Mouse (Mus musculus): Measurements from ENCODE around the gene 1520401A03Rik.

The 1520401A03Rik gene

DNA sequence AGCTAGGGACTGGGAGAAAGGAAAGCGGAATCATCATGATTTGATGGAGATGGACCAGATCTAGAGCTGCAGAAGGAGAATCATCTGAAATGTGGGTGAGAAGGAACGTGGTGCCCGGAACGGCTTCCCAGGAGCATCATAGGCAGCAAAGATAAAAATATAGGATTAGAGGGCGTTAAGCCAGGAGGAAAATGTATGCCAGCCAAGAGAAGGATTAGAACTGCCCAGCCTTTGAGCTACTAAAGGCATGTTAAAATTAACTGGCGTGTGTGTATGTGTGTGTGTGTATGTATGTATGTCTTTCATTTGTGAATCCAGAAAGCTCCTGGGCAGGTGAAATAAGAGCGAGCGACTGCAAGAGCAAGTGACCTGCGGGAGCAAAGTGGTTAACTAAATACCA is 19.3 kb downstream of the 1520401A03Rik start:
- no peak for DNase-seq (ENCODE audit: low spot score in 2 of 2)

DNA sequence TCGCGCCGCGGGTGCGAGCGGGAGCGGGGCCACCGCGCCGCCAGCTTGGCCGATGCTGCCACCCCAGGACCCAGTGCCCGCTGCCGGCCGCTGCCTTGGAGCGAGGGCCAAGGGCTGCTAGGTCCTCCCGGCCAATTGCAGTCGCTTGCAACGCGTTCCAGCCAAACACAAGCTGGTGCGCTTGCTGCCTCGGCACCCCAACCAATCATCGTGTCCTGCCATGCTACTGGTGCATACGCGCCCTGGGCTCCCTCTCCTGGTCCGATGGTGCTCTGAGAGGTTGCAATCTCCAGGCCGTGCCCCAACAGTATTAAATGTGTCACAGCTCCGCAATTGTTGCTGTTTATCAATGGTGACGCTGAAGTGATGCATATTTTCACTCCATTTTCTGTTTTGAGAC is 22.5 kb downstream of the 1520401A03Rik start:
- DNase-seq (ENCODE audit: low spot score in 2 of 2), result peak; percentile 81 to 88

DNA sequence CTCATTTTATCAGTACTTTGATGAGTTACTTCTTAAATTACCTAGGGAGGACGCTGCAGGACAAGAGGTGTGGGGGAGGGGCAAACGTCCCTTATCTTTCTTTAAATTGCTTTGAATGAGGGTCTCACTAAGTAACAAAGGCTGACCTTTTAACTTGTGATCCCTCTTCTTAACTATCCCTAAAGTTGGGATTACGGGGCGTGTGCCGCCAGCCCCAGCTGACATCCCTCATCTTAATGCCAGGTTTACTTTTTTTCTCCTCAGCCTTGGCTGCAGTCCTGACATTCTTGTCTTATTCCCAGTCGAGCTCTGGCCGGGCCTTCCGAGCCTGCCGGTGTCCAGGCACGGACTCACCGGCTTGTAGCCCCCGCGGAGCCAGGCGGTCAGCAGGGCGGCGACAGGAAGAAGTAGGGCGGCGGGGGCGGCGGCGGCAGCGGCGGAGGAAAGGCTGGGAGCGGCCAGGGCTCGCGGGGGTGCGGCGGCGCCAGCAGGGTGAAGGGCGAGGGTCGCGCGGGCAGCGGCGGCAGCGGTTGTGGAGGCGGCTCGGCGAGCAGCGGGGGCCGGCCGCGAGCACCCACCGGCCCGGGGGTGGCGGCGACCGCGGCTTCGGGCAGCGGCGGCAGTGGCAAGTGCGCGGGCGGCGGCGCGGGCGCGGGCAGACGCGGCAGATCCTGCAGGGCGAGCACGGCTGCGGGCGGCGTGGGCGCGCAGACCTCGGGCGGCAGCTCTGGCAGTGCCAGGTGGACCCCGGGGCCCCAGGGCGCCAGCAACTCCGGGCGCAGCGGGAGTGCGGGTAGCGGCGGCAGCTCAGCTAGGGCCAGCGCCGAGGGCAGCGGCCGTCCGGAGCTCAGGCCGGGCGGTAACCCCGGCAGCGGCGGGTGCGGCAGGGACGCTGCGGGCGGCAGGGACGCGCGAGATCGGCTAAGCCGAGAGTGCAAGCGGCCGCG is 23.2 kb downstream of the 1520401A03Rik start:
- DNase-seq (ENCODE audit: low spot score in 2 of 2), result peak in 1 of 2 experiments; percentile 70

DNA sequence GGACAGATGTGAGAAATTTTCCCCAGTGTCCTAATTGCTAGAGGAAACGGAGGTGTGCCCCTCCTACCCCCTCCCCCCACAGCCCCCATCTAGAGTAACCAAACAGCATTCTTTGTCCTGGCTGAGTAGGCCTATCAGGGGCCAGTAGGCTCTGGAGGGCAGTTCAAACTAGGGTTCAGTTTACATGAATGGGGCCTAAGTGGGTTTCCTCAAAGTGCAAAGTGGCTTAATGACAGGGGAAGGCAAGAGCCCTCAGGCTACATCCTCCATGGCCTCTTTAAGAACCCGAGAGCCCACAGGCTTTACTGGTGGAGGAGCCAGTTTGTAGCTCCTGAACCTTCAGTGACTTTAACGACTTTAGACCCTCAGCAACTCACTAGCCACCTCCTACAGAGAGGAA is 26.8 kb downstream of the 1520401A03Rik start:
- no peak for DNase-seq (ENCODE audit: low spot score in 2 of 2)

DNA sequence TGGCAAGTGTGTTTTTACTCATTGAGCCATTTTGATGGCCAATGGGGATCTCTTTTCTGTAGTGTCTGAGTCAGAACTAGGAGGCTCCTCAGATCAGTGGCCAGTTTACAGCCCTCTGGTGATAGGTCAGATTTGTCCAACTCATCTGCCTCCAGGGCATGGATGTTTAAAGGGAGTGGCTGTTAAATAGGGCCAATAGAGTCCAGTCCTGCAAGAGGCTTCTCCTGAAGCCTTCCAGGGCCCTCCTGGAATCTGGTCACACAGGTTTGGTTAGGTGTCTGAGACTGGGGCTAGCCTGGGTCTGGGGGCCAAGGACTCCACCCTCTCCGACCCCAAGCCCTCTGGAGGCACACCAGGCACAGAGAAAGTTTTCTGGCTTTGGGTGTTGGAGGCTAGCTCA is 28.1 kb downstream of the 1520401A03Rik start:
- DNase-seq (ENCODE audit: low spot score in 2 of 2), result no peak

DNA sequence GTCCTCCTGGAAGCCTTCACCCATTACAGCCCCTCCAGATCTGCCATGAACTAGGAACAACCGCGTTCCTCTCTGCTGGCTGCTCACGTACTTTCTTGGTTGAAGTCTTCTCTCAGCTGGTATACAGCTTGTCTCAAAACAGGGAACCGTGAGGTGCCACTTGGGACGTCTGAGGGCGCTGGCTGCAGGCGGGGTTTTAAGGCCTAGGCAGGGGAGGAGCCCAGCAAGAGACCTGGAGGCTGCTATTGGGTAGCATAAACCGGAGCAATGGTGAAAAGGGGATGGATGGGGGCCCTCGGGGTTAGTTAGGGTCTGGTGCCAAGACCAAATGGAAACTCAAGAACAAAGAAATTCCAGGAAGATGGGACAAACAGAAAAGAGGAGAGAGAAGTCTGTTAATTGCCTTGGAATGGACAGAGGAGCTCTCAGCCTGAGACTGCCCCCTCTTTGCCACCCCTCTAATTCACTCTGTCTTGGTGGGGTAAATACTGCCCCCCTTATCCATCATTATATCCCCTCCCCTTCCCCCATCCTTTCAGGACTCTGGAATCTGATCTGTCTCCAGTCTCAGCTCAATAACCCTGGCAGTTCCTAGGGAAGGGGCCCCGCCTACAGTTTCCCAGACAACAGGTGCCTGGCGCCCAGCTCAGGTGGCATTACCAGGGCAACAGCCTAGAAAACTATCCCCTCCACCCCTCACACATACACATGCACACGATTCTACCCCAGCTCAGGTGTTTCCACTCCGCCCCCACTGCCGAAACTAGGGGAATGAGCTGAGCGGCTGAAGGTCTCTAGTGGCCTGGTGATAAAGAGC is 38.5 kb downstream of the 1520401A03Rik start, which contains the start of gene Cldn9:
Cldn9 (minus strand) TSS at position 171 of the 817 bp plus-strand sequence.
- DNase-seq (ENCODE audit: low spot score in 2 of 2), result no peak

DNA sequence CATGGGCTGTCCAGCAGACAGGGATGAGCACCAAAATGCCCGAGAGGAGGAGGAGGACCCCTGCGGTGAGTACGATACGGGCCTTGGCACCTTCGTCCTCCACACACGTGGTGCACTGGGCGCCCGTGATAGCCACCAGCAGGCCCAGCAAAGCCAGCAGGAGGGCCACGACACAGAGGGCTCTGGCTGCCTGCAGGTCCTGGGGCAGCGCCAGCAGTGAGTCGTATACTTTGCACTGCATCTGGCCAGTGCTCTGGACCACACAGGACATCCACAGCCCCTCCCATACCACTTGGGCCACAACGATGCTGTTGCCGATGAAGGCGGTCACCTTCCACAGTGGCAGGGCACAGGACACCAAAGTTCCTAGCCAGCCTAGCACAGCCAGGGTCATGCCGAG is 39.4 kb downstream of the 1520401A03Rik start:
- DNase-seq (ENCODE audit: low spot score in 2 of 2), result no peak

DNA sequence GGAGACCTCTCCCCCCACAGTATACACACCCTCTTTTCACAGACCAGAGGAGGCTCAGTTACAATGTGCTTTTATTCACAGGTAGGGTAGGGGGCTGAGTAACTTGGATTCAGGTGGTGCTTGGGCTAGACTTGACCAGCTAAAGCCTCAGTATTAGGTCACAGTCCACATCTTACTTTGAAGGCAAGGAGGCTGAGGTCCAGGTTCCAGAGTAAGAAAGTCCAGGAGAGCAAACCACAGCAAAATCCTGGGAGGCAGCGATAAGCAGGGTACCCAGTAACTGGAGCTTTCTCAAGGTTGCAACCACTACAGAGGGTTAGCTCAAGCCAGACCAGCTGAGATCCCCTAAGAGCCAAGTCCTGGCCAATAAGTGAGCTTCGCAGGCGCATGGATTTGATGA is 40.1 kb downstream of the 1520401A03Rik start:
- no peak for DNase-seq (ENCODE audit: low spot score in 2 of 2)

DNA sequence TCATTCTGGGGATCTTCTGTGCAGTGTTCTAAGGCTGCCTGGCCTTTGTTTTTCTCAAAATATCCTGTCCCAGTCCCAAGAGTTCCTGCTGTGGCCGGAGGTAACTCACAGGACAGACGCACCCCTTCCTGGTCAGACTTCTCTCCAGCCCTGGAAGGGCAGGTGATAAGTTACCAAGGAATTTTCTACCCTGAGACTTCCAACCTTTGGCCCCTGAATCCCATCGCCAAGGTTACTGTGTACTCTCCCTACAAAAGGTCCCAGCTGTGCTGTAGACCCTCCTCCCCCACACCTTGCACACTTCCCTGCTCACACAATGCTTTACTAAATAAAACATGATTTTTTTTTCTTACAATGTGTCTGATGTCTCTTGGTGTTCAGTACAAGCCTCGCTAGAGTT is 40.5 kb downstream of the 1520401A03Rik start:
- no peak for DNase-seq (ENCODE audit: low spot score in 2 of 2)

DNA sequence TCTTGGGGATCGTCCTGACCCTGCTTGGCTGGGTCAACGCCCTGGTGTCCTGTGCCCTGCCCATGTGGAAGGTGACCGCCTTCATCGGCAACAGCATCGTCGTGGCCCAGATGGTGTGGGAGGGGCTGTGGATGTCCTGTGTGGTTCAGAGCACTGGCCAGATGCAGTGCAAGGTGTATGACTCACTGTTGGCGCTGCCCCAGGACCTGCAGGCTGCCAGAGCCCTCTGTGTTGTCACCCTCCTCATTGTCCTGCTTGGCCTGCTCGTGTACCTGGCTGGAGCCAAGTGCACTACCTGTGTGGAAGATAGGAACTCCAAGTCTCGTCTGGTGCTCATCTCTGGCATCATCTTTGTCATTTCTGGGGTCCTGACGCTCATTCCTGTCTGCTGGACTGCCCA is 41.5 kb downstream of the 1520401A03Rik start:
- DNase-seq (ENCODE audit: low spot score in 2 of 2), result no peak

DNA sequence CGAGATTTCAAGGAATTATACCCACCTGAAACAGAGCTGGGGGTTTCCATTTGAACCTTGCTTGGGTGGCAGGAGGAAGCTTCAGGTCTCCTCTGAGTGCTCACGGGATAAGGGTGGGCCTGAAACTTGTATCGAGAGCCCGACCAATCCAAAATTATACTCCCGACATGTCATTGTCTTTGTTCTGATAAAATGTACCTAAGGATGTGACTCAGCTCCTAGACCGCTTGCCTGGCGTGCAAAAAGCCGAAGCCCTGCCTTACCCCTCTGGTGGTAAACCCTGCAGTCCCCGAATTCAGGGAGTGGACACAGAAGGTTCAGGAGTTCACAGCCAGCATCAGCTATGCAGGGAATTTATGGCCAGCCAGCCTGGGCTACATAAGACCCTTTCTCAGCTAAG is 42.2 kb downstream of the 1520401A03Rik start:
- DNase-seq (ENCODE audit: low spot score in 2 of 2), result no peak

DNA sequence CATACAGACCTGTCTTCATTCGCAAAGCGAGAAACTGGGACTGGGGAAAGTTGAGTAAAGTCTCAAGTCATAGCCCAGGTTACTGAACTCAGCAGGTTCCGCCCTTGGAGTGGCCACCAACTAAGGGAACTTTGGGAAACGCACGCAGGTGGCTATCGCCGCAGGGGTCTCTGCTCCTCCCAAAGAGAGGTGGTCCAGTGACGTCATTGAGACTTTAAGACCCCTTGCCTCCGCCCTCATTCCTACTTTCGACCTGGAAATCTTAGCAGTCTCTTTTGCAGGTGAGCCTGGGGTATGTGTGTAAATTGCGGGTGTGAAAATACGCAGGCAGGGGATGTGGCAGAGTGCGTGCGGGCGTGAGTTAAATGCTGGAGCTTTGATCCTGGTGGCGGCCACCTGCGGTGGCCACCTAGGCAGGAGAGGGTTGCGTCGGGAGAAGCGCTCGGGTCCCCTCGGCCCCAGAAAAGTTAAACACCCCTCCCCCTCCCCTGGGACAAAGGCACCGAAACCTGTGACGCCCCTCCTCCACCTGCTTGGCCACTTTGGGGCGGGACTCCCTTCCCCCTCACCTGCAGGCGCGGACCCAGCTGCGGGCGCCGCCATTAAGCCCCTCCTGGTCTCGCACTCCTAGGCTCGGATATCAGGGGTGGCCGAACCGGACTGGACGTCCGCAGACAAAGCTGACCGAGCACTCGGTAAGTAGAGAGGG is 43.3 kb downstream of the 1520401A03Rik start, which contains the start of gene Cldn6:
Cldn6 (plus strand) TSS at position 123 of the 709 bp plus-strand sequence.
- DNase-seq (ENCODE audit: low spot score in 2 of 2), result no peak

DNA sequence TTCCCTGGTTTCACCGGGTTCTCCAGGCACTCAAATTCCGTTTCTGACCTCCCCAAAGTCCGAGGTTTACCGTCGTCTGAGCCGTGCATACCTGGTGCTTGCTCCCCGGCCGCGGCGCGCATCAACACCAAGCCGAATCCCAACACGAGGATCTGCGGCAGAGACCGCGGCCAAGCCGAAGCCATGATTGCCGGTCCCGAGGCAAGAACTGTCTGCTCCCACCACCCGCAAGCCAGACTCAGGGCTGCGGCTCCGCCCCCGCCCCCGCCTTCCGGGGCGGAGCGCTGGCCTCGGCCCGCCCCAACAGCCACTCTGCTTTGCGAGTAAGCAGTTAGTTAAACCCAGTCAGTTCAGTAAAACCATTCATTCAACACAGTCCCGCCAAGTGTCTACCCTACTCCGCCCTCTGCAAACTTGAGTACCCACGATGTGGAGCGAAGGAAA is 45.3 kb downstream of the 1520401A03Rik start, which contains the start of gene Tnfrsf12a:
Tnfrsf12a (minus strand) TSS at position 233 of the 444 bp plus-strand sequence.
- peak; percentile 75 to 86 for DNase-seq (ENCODE audit: low spot score in 2 of 2)

DNA sequence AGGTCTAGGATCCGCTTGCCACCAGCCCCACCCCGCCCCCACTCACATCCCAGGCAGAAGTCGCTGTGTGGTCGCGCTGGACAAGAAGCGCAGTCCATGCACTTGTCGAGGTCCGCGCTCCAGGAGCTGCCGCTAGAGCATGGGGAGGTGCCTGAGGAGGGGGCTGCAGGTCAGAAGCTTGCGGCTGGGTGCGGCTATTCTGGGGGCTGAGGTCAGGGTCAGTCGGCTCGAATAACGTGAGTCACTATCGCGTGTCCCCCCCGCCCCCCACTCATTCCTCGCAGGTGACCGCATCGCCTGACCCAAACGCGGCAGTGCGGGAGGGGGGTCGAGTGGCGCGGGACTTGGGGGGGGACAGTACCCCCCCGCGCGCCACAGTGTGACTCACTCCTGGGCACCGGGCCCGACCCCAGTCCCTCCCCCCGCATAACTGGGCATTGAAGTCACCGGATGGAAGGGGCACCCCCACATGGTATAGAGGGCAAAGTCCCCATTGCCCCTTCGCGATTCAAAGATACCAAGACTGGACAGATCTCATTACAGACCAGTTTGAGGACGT is 46.0 kb downstream of the 1520401A03Rik start:
- no peak for DNase-seq (ENCODE audit: low spot score in 2 of 2)

DNA sequence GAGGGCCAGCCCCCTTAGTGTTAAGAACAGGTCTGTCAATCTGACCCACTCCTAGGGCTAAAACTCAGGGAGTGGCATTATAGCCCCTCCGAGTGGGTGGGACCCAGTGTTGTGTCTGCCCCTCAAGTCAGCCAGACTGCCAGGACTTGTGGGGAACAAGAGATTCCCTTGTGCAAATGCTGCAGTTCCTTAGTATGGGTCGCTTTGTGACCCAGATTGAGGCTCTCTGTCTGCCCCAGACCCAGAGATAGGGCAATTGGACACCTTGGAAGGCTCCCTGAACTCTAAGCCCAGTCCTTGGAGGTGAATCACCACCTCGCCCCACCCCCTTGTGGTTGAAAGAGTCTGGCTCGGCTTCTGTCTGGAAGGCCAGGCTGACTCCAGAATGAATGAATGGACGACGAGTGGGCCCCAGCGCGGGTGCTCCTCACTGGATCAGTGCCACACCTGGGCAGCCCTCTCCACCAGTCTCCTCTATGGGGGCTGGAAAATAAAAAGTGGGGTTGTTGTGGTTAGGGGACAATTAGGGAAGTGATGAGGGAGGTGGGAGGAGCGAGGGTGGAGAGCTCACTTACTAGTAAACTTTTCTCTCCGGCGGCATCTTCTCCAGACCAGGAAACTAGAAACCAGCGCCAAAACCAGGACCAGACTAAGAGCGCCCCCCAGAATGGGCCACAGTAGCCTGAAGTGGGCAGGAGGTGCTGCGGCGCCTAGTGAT is 46.9 kb downstream of the 1520401A03Rik start:
- DNase-seq (ENCODE audit: low spot score in 2 of 2), result peak in 1 of 2 experiments; percentile 73

DNA sequence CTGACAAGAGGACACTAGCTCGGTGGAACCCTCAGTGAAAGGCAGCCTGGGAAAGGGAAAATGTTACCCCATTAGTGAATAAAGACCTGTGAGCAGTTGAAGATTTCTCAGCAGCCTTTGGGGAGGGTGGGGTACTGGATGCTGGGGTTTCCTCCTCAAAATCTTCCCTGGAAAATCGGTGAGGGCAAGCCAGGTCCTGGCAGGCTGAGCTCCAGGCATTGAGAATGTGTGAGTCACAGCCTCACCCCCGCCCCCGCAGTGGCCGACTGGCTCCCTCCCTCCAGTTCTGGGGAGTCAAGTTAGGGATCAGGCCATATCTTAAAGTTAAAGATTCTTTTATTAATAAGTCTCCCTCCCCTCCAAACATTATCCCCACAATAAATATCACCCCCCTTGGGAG is 47.5 kb downstream of the 1520401A03Rik start:
- DNase-seq (ENCODE audit: low spot score in 2 of 2), result peak in 1 of 2 experiments; percentile 62

DNA sequence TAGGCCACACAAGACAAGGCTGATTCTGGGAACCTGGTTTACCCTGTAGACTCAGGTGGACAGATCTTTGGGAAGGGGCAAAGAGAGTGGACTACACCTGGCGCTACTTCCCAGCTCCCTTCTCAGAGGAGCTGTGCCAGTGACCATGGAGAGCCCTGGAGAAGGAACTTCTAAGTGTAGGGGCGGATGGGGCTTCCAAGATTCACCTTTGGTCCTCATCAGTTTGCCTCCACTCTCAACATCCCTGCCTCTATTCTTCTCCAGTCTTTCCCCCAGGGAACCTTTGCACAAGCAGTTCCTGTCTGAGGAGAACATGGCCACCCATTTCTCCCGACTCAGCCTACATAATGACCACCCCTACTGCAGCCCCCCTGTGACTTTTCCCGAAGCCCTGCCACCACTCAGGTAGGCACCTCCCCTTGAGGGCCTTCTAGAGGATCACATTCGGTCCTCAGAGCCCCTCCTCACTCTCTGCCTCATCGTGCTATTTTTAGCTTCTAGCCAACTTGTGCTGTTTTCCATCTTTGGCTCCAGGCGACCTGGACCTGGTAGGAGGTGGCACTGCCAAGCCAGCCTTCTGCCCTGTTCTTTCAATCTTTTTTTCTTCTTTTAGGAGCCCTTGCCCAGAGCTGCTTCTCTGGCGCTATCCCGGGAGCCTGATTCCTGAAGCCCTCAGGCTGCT is 48.2 kb downstream of the 1520401A03Rik start:
- peak in 1 of 2 experiments; percentile 63 for DNase-seq (ENCODE audit: low spot score in 2 of 2)

DNA sequence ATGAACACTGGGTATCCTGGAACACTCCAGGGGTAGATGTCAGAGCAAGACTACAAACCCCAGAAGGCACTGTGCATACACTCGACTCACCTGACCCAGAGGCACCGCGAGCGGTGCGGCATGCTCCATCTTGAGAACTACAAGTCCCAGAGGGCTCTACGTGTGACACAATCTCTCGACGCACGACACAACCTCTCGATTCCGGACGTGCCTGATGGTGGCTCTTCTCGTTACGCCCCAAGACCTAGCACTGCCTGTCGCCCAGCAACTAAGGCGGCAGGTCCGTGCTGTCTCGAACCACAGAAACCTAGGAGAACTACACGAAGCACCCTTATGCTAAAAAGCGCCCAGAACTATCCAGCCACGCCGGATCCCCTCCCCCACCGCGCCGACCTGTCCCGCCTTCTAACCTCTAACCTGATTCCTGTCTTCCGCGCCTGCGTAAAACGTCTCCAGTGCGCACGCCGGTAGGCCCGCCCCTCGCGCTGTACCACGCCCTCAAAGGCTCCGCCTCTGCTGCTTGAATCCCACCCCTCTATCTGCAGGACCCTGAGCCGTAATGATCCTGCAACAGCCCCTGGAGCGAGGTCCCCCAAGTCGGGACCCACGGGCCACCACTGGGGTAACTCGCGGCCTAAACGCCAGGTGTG is 49.0 kb downstream of the 1520401A03Rik start, which contains the start of the genes Hcfc1r1 and Thoc6:
Hcfc1r1 (plus strand) TSS at position 173 of the 650 bp plus-strand sequence.
Thoc6 (minus strand) TSS at position 459 of the 650 bp plus-strand sequence.
- DNase-seq (ENCODE audit: low spot score in 2 of 2), result peak; percentile 84 to 92

DNA sequence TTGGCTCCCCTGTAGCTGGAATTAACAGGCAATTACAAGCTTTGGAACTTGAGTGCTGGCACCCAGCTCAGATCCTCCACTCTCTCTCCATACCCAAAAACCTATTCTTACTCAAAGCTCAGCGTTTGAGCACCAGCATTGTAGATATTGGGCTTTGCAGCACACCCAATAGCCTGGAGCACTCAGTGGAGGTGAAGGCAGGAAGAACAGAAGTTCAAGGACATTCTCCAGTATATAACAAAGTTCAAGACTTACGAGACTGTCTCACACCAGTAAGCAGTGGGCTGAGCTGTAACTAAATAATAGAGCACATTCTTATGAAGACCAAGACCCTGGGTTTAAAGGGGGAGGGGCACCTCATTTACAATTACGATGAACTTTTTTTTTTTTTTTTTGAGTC is 49.8 kb downstream of the 1520401A03Rik start:
- DNase-seq (ENCODE audit: low spot score in 2 of 2), result no peak

Data from spleen, postnatal 4 days (tissue).